9 mouse cellular contexts compared by ENCODE assay signal in the genomic region with DNA sequence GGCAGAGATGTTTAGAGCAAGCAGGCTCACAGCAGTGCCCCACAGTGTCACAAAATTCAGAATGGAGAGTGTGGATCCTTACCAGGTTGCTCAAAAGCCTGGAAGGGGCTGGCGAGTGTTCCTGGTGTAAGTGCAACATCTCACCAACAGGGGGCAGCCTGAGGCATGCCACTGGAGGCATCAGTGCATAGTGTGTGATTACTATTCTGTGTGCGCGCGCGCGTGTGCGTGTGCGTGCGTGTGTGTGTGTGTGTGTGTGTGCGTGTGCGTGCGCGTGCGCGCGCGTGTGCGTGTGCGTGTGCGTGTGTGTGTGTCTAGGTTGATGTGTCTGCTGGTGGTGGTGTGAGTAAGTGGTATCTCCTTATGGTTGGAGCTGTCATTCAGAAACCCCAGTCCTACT. TPM values are rescaled to one million over a fixed set of nuclear protein-coding genes. Genes with fewer than 3 reads are reported as not detected.
DNase-seq lines count a peak whose midpoint lies in the region; ATAC-seq and TF ChIP-seq lines count a peak whose summit lies in the region.
"Had no signal": no experiment of that assay in that cellular context is flagged by ENCODE, and none has a peak within 500 bp of the region (broad histone marks: within the 10 kb centered on the region; RNA-seq: fewer than 3 reads in every experiment).

No protein-coding gene starts in this region.

- no peaks in the 10 kb centered on the region for H3K36me3 ChIP-seq in heart, embryonic 12.5 days
- no peaks in the 10 kb centered on the region for H3K36me3 ChIP-seq in hindbrain, embryonic 12.5 days
- H3K36me3 ChIP-seq in midbrain, postnatal 0 days (ENCODE audit: insufficient read depth, low read length): no peaks in the 10 kb centered on the region
- H3K36me3 ChIP-seq: limb, embryonic 12.5 days had no signal

- no peaks in the 10 kb centered on the region for H3K27me3 ChIP-seq in heart, embryonic 12.5 days (replicated peaks)
- H3K27me3 ChIP-seq in hindbrain, embryonic 12.5 days: peaks cover 9% of the 10 kb centered on the region; the same call in 1 of the 2 replicates
- no peaks in the 10 kb centered on the region; the same call in 1 of the 2 replicates for H3K27me3 ChIP-seq in midbrain, postnatal 0 days (ENCODE audit: insufficient read depth, low read length)

- 47% methylated on average over 20 of the region's 20 CpGs for WGBS in heart, embryonic 12.5 days
- 59% methylated on average over 20 of the region's 20 CpGs for WGBS in hindbrain, embryonic 12.5 days
- WGBS in midbrain, postnatal 0 days: 46% methylated on average over 20 of the region's 20 CpGs

- 0 out of 2 replicates have a peak, but pooled peaks have one; percentile 26 for ATAC-seq in heart, embryonic 12.5 days (ENCODE audit: insufficient number of reproducible peaks, low FRiP score)
- ATAC-seq in hindbrain, embryonic 12.5 days (ENCODE audit: low FRiP score): peak; percentile 40; the same call in 1 of the 2 replicates
- ATAC-seq in midbrain, postnatal 0 days (ENCODE audit: low FRiP score): peak; percentile 68

- peaks cover 24% of the 10 kb centered on the region for H3K4me1 ChIP-seq in heart, embryonic 12.5 days (replicated peaks)
- 0 out of 2 replicates have a peak, but pooled peaks cover 2% of the 10 kb centered on the region for H3K4me1 ChIP-seq in hindbrain, embryonic 12.5 days
- H3K4me1 ChIP-seq in midbrain, postnatal 0 days (ENCODE audit: insufficient read depth, low read length): no peaks in the 10 kb centered on the region
- H3K4me1 ChIP-seq: limb, embryonic 12.5 days had no signal

- no peaks in the 10 kb centered on the region for H3K9me3 ChIP-seq in heart, embryonic 12.5 days (replicated peaks)
- H3K9me3 ChIP-seq in hindbrain, embryonic 12.5 days (replicated peaks): no peaks in the 10 kb centered on the region
- H3K9me3 ChIP-seq in midbrain, postnatal 0 days (ENCODE audit: low read length): no peaks in the 10 kb centered on the region
- H3K9me3 ChIP-seq: limb, embryonic 12.5 days had no signal

- no peak for DNase-seq in heart, adult 8-10 months (ENCODE audit: low spot score)
- DNase-seq in T-cell, adult 2 months (ENCODE audit: low spot score): peak; percentile 44
- peak; percentile 82 for DNase-seq in embryo, embryonic 10.5 days (ENCODE audit: low spot score)
- peak; percentile 30 for DNase-seq in left cerebral cortex, adult 11 months (ENCODE audit: low spot score)
- DNase-seq in midbrain, postnatal 0 days (ENCODE audit: low spot score): peak; percentile 77
- DNase-seq in telencephalon, adult 2 months (ENCODE audit: low read depth, low spot score): peak; percentile 17

- peak overlapping the region; percentile 39 for H3K4me2 ChIP-seq in heart, embryonic 12.5 days
- peak overlapping the region; percentile 29 for H3K4me2 ChIP-seq in hindbrain, embryonic 12.5 days (replicated peaks)
- no peak overlapping the region for H3K4me2 ChIP-seq in midbrain, postnatal 0 days (ENCODE audit: low read depth, low read length, poor library complexity, severe bottlenecking)
- H3K4me2 ChIP-seq: limb, embryonic 12.5 days had no signal

- peak; percentile 84 for TF ChIP-seq CTCF in midbrain, postnatal 0 days (IDR thresholded peaks at IDR 0.05)

- no peak overlapping the region for H3K4me3 ChIP-seq in heart, embryonic 12.5 days
- H3K4me3 ChIP-seq in hindbrain, embryonic 12.5 days: no peak overlapping the region
- no peak overlapping the region for H3K4me3 ChIP-seq in midbrain, postnatal 0 days (ENCODE audit: low read depth, low read length)
- H3K4me3 ChIP-seq: limb, embryonic 12.5 days had no signal

- no peak overlapping the region for H3K9ac ChIP-seq in heart, embryonic 12.5 days
- no peak overlapping the region for H3K9ac ChIP-seq in hindbrain, embryonic 12.5 days
- H3K9ac ChIP-seq in midbrain, postnatal 0 days (replicated peaks; ENCODE audit: low read length, poor library complexity, severe bottlenecking): no peak overlapping the region

- H3K27ac ChIP-seq in heart, embryonic 12.5 days (ENCODE audit: poor library complexity, severe bottlenecking): no peak overlapping the region
- no peak overlapping the region for H3K27ac ChIP-seq in hindbrain, embryonic 12.5 days
- no peak overlapping the region for H3K27ac ChIP-seq in midbrain, postnatal 0 days (ENCODE audit: low read depth, low read length)
- H3K27ac ChIP-seq: limb, embryonic 12.5 days had no signal

RNA-seq across cellular contexts. Expression of a gene that starts 18.8 kb away (rescaled TPM):
- 24.7 and 28.4 TPM in 2 replicates for polyA plus RNA-seq in heart, embryonic 12.5 days (2016; fragmentation: Nextera tagmentation; extraction: Ambion mirVana)
- total RNA-seq in heart, adult 8-10 months (2022): 1 to 10 TPM in 1 of 4 experiments, under 1 TPM in 3; 0.68 to 1.2 (median 0.80) TPM
- 0.08 TPM in 1 of 2 replicates, not detected in the other for polyA plus RNA-seq in hindbrain, embryonic 12.5 days (2016; fragmentation: Nextera tagmentation; extraction: Ambion mirVana)
- not detected in 2 replicates for total RNA-seq in midbrain, postnatal 0 days (2014; rRNA removed)
- not detected in 2 replicates for polyA plus RNA-seq in midbrain, postnatal 0 days (2015; fragmentation: Nextera tagmentation; extraction: Ambion mirVana)

Comparison
In these comparisons a context has a peak if more than half of its experiments do, and no peak if none do; other contexts are left out.
1. RNA of a gene that starts 18.8 kb away (polyA plus RNA-seq): 24.7 to 28.4 TPM in heart, embryonic 12.5 days; 0.08 TPM in hindbrain, embryonic 12.5 days and not detected in midbrain, postnatal 0 days; every median in the first group is over 10 times any median in the second.
2. Peak in every context shown above with its lines, with median percentiles within 50 percentile points of each other: ATAC-seq.